Mouse (Mus musculus): ENCODE data around the gene Prkar2b.

Gene Prkar2b

GRCm38 (mm10) chr12:32009267-32009984 lies 51.7 kb downstream of the Prkar2b start:
- DNase-seq (ENCODE audit: low spot score) = no peak

- DNase-seq (ENCODE audit: low spot score) = no peak
Measured at GRCm38 (mm10) chr12:32008728-32009127, 52.4 kb downstream of the Prkar2b start.

- DNase-seq (ENCODE audit: low spot score) = no peak
Measured at GRCm38 (mm10) chr12:32007646-32008045, 53.5 kb downstream of the Prkar2b start.

GRCm38 (mm10) chr12:32007040-32007439 lies 54.1 kb downstream of the Prkar2b start:
- DNase-seq (ENCODE audit: low spot score) = no peak

GRCm38 (mm10) chr12:32006391-32006929 lies 54.6 kb downstream of the Prkar2b start:
- DNase-seq (ENCODE audit: low spot score) = no peak

GRCm38 (mm10) chr12:32000464-32000863 lies 60.6 kb downstream of the Prkar2b start:
- DNase-seq (ENCODE audit: low spot score) = no peak

- no peak for DNase-seq (ENCODE audit: low spot score)
Measured at GRCm38 (mm10) chr12:31998706-31999105, 62.4 kb downstream of the Prkar2b start.

- no peak for DNase-seq (ENCODE audit: low spot score)
Measured at GRCm38 (mm10) chr12:31997328-31997878, 63.7 kb downstream of the Prkar2b start.

GRCm38 (mm10) chr12:31996877-31997276 lies 64.2 kb downstream of the Prkar2b start:
- DNase-seq (ENCODE audit: low spot score) = peak; percentile 9

- no peak for DNase-seq (ENCODE audit: low spot score)
Measured at GRCm38 (mm10) chr12:31990575-31990974, 70.5 kb downstream of the Prkar2b start.

- no peak for DNase-seq (ENCODE audit: low spot score)
Measured at GRCm38 (mm10) chr12:31989726-31990125, 71.4 kb downstream of the Prkar2b start.

GRCm38 (mm10) chr12:31986463-31986862 lies 74.6 kb downstream of the Prkar2b start:
- no peak for DNase-seq (ENCODE audit: low spot score)

GRCm38 (mm10) chr12:31985738-31986137 lies 75.4 kb downstream of the Prkar2b start:
- DNase-seq (ENCODE audit: low spot score) = no peak

- no peak for DNase-seq (ENCODE audit: low spot score)
Measured at GRCm38 (mm10) chr12:31984664-31985063, 76.4 kb downstream of the Prkar2b start.

- no peak for DNase-seq (ENCODE audit: low spot score)
Measured at GRCm38 (mm10) chr12:31984206-31984605, 76.9 kb downstream of the Prkar2b start.

GRCm38 (mm10) chr12:31983769-31984168 lies 77.3 kb downstream of the Prkar2b start:
- DNase-seq (ENCODE audit: low spot score) = no peak

GRCm38 (mm10) chr12:31983238-31983637 lies 77.9 kb downstream of the Prkar2b start:
- no peak for DNase-seq (ENCODE audit: low spot score)

- no peak for DNase-seq (ENCODE audit: low spot score)
Measured at GRCm38 (mm10) chr12:31977613-31978195, 83.4 kb downstream of the Prkar2b start.

GRCm38 (mm10) chr12:31976544-31976943 lies 84.6 kb downstream of the Prkar2b start:
- DNase-seq (ENCODE audit: low spot score) = no peak

- no peak for DNase-seq (ENCODE audit: low spot score)
Measured at GRCm38 (mm10) chr12:31973473-31974172, 87.5 kb downstream of the Prkar2b start.

GRCm38 (mm10) chr12:31971547-31971946 lies 89.5 kb downstream of the Prkar2b start:
- DNase-seq (ENCODE audit: low spot score) = no peak

GRCm38 (mm10) chr12:31969111-31969510 lies 92.0 kb downstream of the Prkar2b start:
- no peak for DNase-seq (ENCODE audit: low spot score)

GRCm38 (mm10) chr12:31967536-31967935 lies 93.6 kb downstream of the Prkar2b start:
- no peak for DNase-seq (ENCODE audit: low spot score)
